Mouse (Mus musculus) ES-Bruce4 (cell line): ENCODE measurements at regions not wholly inside any gene's neighbourhood (a gene's known extent, or its start where the extent isn't known, plus 50 kb on each side); places are given as distances from the start of the nearest gene placed in this dataset.

ENCODE experiments used
- H3K27ac ChIP-seq: 2 replicates; pipeline ENCODE4 v1.5.1; 2012; ENCODE audit warnings: low read length, inconsistent platforms; ENCODE audit not compliant: insufficient read depth
- H3K27me3 ChIP-seq: 2 replicates; pipeline ENCODE4 v1.6.1; 2012; ENCODE audit warnings: mild to moderate bottlenecking, low read length, inconsistent platforms; ENCODE audit not compliant: control insufficient read depth, poor library complexity, insufficient read depth, severe bottlenecking
- H3K36me3 ChIP-seq: 2 replicates; pipeline ENCODE4 v1.6.1; 2012; ENCODE audit warnings: inconsistent platforms, mild to moderate bottlenecking, low read length, moderate library complexity; ENCODE audit not compliant: control insufficient read depth, poor library complexity, insufficient read depth, severe bottlenecking
- H3K4me1 ChIP-seq: one replicate; pipeline ENCODE4 v1.8.1; 2011; ENCODE audit warnings: low read length; ENCODE audit not compliant: control insufficient read depth, insufficient read depth
- H3K4me3 ChIP-seq: 2 replicates; pipeline ENCODE4 v1.5.1; 2011; ENCODE audit warnings: low read depth, mild to moderate bottlenecking, low read length
- H3K9ac ChIP-seq: 2 replicates; pipeline ENCODE4 v1.6.1; 2012; ENCODE audit warnings: low read depth, mild to moderate bottlenecking, inconsistent platforms; ENCODE audit not compliant: poor library complexity, severe bottlenecking
- H3K9me3 ChIP-seq: replicated peaks from 2 replicates; pipeline ENCODE4 v1.6.1; 2012; ENCODE audit warnings: mild to moderate bottlenecking, low read length, inconsistent platforms; ENCODE audit not compliant: control insufficient read depth, poor library complexity, insufficient read depth, severe bottlenecking
- CTCF ChIP-seq: IDR thresholded peaks from one replicate; pipeline ENCODE4 v1.8.1; 2011; ENCODE audit warnings: low read depth, low read length
- EP300 ChIP-seq: IDR thresholded peaks from 2 replicates; pipeline ENCODE4 v1.6.1; 2011; ENCODE audit warnings: low read depth, low read length; ENCODE audit not compliant: insufficient read depth
- POLR2A ChIP-seq: IDR thresholded peaks from one replicate; pipeline ENCODE4 v1.8.1; 2011; ENCODE audit warnings: low read length; ENCODE audit not compliant: insufficient read depth

GRCm38 (mm10) chrX:60773645-60774044 lies 119.6 kb downstream of the Sox3 start:
- no peak for TF ChIP-seq EP300
- no peak for TF ChIP-seq POLR2A
- TF ChIP-seq CTCF, result no peak

GRCm38 (mm10) chrX:60772439-60772838 lies 120.8 kb downstream of the Sox3 start:
- Histone ChIP-seq H3K27me3 (no peaks in the 10 kb centered on the region), H3K9me3 (no peaks in the 10 kb centered on the region), H3K27ac (no peak overlapping the region), H3K4me1 (no peaks in the 10 kb centered on the region), H3K4me3 (no peak overlapping the region), H3K9ac (no peak overlapping the region), H3K36me3 (no peaks in the 10 kb centered on the region)
- TF ChIP-seq EP300, result peak; percentile 65
- TF ChIP-seq POLR2A, result no peak

More at GRCm38 (mm10) chrX:60773645-60774044, 119.6 kb downstream of the Sox3 start:
- no peaks in the 10 kb centered on the region for H3K4me1 ChIP-seq
- no peaks in the 10 kb centered on the region for H3K9me3 ChIP-seq
- no peak overlapping the region for H3K27ac ChIP-seq
- no peak overlapping the region for H3K4me3 ChIP-seq
- H3K36me3 ChIP-seq, result no peaks in the 10 kb centered on the region
- no peak overlapping the region for H3K9ac ChIP-seq
- no peaks in the 10 kb centered on the region for H3K27me3 ChIP-seq

- TF ChIP-seq POLR2A, result no peak
- TF ChIP-seq EP300, result no peak
- no peak for TF ChIP-seq CTCF
- no peaks in the 10 kb centered on the region for H3K9me3 ChIP-seq
- H3K9ac ChIP-seq, result no peak overlapping the region
- no peaks in the 10 kb centered on the region for H3K36me3 ChIP-seq
- no peak overlapping the region for H3K4me3 ChIP-seq
- no peaks in the 10 kb centered on the region for H3K4me1 ChIP-seq
- H3K27ac ChIP-seq, result no peak overlapping the region
- no peaks in the 10 kb centered on the region for H3K27me3 ChIP-seq
Measured at GRCm38 (mm10) chrX:60750456-60750855, 142.8 kb downstream of the Sox3 start.

- no peak overlapping the region for H3K9ac ChIP-seq
- no peak for TF ChIP-seq CTCF
- no peak for TF ChIP-seq POLR2A
- no peaks in the 10 kb centered on the region for H3K36me3 ChIP-seq
- no peaks in the 10 kb centered on the region for H3K27me3 ChIP-seq
- H3K4me3 ChIP-seq, result no peak overlapping the region
- no peak overlapping the region for H3K27ac ChIP-seq
- no peaks in the 10 kb centered on the region for H3K4me1 ChIP-seq
- H3K9me3 ChIP-seq, result no peaks in the 10 kb centered on the region
Measured at GRCm38 (mm10) chrX:60743971-60744370, 149.3 kb downstream of the Sox3 start.

GRCm38 (mm10) chrX:60743020-60743707 lies 150.1 kb downstream of the Sox3 start:
- Histone ChIP-seq H3K27ac (no peak overlapping the region), H3K27me3 (no peaks in the 10 kb centered on the region), H3K36me3 (no peaks in the 10 kb centered on the region), H3K9ac (no peak overlapping the region), H3K4me1 (no peaks in the 10 kb centered on the region), H3K4me3 (no peak overlapping the region), H3K9me3 (no peaks in the 10 kb centered on the region)
- no peak for TF ChIP-seq POLR2A
- TF ChIP-seq CTCF, result no peak
- no peak for TF ChIP-seq EP300

- Histone ChIP-seq H3K9ac (no peak overlapping the region), H3K4me1 (no peaks in the 10 kb centered on the region), H3K27me3 (no peaks in the 10 kb centered on the region), H3K27ac (no peak overlapping the region), H3K36me3 (no peaks in the 10 kb centered on the region), H3K9me3 (no peaks in the 10 kb centered on the region), H3K4me3 (no peak overlapping the region)
- TF ChIP-seq EP300 (no peak), CTCF (no peak), POLR2A (no peak)
Measured at GRCm38 (mm10) chrX:60719428-60720151, 127.1 kb upstream of the Atp11c start.
